Mouse (Mus musculus) bone marrow, adult 2 months (tissue): ENCODE measurements around the gene B3gnt4.
"Not testable (repeated sequence)": the region's sequence is repeated elsewhere in the genome, so short reads cannot be mapped to it uniquely, and the experiment has no call there.

ENCODE experiments used
- CTCF ChIP-seq: fragments of 200-500 bp; IDR thresholded peaks from 2 replicates; pipeline ENCODE4 v1.5.1; 2011; ENCODE audit warnings: low read length, control low read depth; ENCODE audit not compliant: control insufficient read depth, insufficient read depth
- POLR2A ChIP-seq: fragments of 200-500 bp; IDR thresholded peaks from 2 replicates; pipeline ENCODE4 v1.6.1; 2011; ENCODE audit warnings: low read depth, mild to moderate bottlenecking, control low read depth, low read length, borderline replicate concordance; ENCODE audit not compliant: control insufficient read depth

GRCm38 (mm10) chr5:123511426-123511825 lies 1.2 kb downstream of the B3gnt4 start:
- not testable (repeated sequence) for TF ChIP-seq POLR2A, CTCF
